Mouse (Mus musculus): Measurements from ENCODE around the gene Cntn1.

DNA sequence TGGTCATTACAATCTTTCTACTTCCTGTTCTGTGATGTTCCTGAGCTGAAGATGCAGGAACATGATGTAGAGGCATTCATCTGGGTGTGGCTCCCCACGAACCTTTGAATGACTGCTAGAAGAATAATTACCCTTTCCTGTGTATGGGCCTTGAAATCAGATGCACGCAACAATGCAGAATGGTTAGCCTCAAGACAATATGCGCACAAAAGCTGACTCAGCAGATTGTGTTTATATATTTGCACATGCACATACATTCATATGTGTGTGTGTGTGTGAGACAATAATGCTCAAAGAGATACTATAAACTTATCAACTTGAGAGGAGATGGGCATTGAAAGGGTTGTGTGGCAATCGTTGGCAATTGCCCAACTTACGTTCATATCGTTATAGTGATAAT lies 39.8 kb downstream of the Cntn1 start:
- no peak for TF ChIP-seq CTCF (IDR thresholded peaks at IDR 0.05; ENCODE audit: extremely low read depth, insufficient read depth, insufficient read length, insufficient replicate concordance)
- TF ChIP-seq POLR2A (IDR thresholded peaks at IDR 0.05; ENCODE audit: low read depth, low read length), result no peak

All from spleen, adult 2 months (tissue).